In the genomic region with DNA sequence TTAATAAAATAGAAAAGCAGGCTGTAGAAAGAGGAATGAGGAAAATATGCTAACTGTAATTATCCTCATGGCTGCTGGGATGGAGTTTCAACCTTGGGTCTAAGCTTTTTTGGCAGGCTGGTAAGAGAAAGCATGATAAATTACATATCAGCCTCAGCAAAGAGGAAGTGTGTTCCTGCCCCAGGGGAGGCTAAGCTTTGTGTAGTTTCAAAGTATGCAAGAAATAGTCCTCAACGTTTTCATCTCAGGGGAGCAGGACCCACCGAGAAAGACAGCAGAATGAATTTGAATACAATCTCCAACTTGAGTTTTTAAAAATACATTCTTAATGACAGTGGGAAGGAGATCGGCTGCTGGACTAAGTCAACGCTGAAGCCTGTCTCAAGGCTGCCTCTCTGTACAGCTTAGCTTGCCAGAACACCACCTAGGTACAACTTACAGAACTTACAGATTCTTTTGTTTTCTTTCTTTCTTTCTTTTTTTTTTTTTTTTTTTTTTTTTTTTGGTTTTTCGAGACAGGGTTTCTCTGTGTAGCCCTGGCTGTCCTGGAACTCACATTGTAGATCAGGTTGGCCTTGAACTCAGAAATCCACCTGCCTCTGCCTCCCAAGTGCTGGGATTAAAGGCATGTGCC, we compare ENCODE assay signal across 18 mouse cellular contexts.
DNase-seq lines count a peak whose midpoint lies in the region; ATAC-seq and TF ChIP-seq lines count a peak whose summit lies in the region.
"Had no signal": no experiment of that assay in that cellular context is flagged by ENCODE, and none has a peak within 500 bp of the region (broad histone marks: within the 10 kb centered on the region; RNA-seq: fewer than 3 reads in every experiment).

No protein-coding gene starts in this region.

- no peak overlapping the region for H3K4me2 ChIP-seq in hindbrain, embryonic 11.5 days (replicated peaks; ENCODE audit: low read depth, low read length)
- H3K4me2 ChIP-seq in forebrain, embryonic 15.5 days (replicated peaks): no peak overlapping the region
- H3K4me2 ChIP-seq: heart, embryonic 12.5 days had no signal

- DNase-seq in embryo, embryonic 10 days (ENCODE audit: low spot score): peak; percentile 10
- no peak for DNase-seq in embryo, embryonic 11 days
- peak; percentile 64 to 74 for DNase-seq in B cell, adult 2 months
- DNase-seq in c-Kit-positive CD71-negative TER-119-negative erythroid progenitor cells, embryonic 14.5 days (ENCODE audit: low read depth): peak; percentile 20
- DNase-seq in spleen, adult 12 weeks (ENCODE audit: low spot score): peak; percentile 0
- no peak for DNase-seq in layer of hippocampus, adult 2 months (ENCODE audit: low spot score in 2 of 2)
- no peak for DNase-seq in hindbrain, embryonic 11.5 days (ENCODE audit: low spot score)
- DNase-seq: cerebellum, adult 9-11 months; kidney, adult 9 months; liver; lung, adult 2 months; right cerebral cortex, adult 18-20 months had no signal

- no peaks in the 10 kb centered on the region for H3K36me3 ChIP-seq in hindbrain, embryonic 11.5 days (ENCODE audit: control insufficient read depth, insufficient read depth, low read length)
- H3K36me3 ChIP-seq in forebrain, embryonic 15.5 days: no peaks in the 10 kb centered on the region
- H3K36me3 ChIP-seq: heart, embryonic 12.5 days had no signal

- 64% methylated on average over 5 of the region's 5 CpGs for WGBS in hindbrain, embryonic 11.5 days
- WGBS in forebrain, embryonic 15.5 days: 78% methylated on average over 5 of the region's 5 CpGs

- H3K9me3 ChIP-seq in hindbrain, embryonic 11.5 days (ENCODE audit: control insufficient read depth, low read length): no peaks in the 10 kb centered on the region
- no peaks in the 10 kb centered on the region for H3K9me3 ChIP-seq in forebrain, embryonic 15.5 days
- H3K9me3 ChIP-seq: heart, embryonic 12.5 days had no signal

- ATAC-seq in hindbrain, embryonic 11.5 days (ENCODE audit: low FRiP score): no peak
- no peak for ATAC-seq in forebrain, embryonic 15.5 days (replicated peaks)
- ATAC-seq: forebrain, embryonic 14.5 days; hindbrain, postnatal 0 days; midbrain, embryonic 16.5 days had no signal

- no peaks in the 10 kb centered on the region for H3K27me3 ChIP-seq in hindbrain, embryonic 11.5 days (ENCODE audit: control insufficient read depth, insufficient read depth, low read length)
- no peaks in the 10 kb centered on the region for H3K27me3 ChIP-seq in forebrain, embryonic 15.5 days
- H3K27me3 ChIP-seq: heart, embryonic 12.5 days had no signal

- no peaks in the 10 kb centered on the region for H3K4me1 ChIP-seq in hindbrain, embryonic 11.5 days (replicated peaks; ENCODE audit: control insufficient read depth, insufficient read depth, low read length)
- no peaks in the 10 kb centered on the region for H3K4me1 ChIP-seq in forebrain, embryonic 15.5 days
- H3K4me1 ChIP-seq: heart, embryonic 12.5 days had no signal

- no peak overlapping the region for H3K27ac ChIP-seq in layer of hippocampus, adult 2 months
- no peak overlapping the region for H3K27ac ChIP-seq in hindbrain, embryonic 11.5 days (ENCODE audit: low read depth, low read length)
- H3K27ac ChIP-seq in forebrain, embryonic 15.5 days (replicated peaks): no peak overlapping the region
- H3K27ac ChIP-seq: hindbrain, postnatal 0 days had no signal

- no peak for TF ChIP-seq CTCF in layer of hippocampus, adult 2 months (conservative IDR thresholded peaks at IDR 0.05)

- H3K4me3 ChIP-seq in layer of hippocampus, adult 2 months: no peak overlapping the region
- no peak overlapping the region for H3K4me3 ChIP-seq in hindbrain, embryonic 11.5 days (ENCODE audit: low read depth, low read length)
- H3K4me3 ChIP-seq in forebrain, embryonic 15.5 days: no peak overlapping the region
- H3K4me3 ChIP-seq: erythroblast, embryonic 14.5 days; heart, embryonic 12.5 days had no signal

- no peak overlapping the region for H3K9ac ChIP-seq in hindbrain, embryonic 11.5 days (ENCODE audit: low read depth, low read length)
- H3K9ac ChIP-seq in forebrain, embryonic 15.5 days (replicated peaks): no peak overlapping the region
- H3K9ac ChIP-seq: heart, embryonic 12.5 days had no signal

Comparison
In these comparisons a context has a peak if more than half of its experiments do, and no peak if none do; other contexts are left out.
1. DNase-seq: peak in embryo, embryonic 10 days (single experiment), B cell, adult 2 months (2 of 2), c-Kit-positive CD71-negative TER-119-negative erythroid progenitor cells, embryonic 14.5 days (single experiment) and spleen, adult 12 weeks (single experiment); none in embryo, embryonic 11 days (single experiment), layer of hippocampus, adult 2 months (0 of 2) and hindbrain, embryonic 11.5 days (single experiment).